13 mouse cellular contexts compared by ENCODE assay signal in genomic region chrX:59179627-59180026, GRCm38 (mm10).
DNase-seq lines count a peak whose midpoint lies in the region; ATAC-seq lines count a peak whose summit lies in the region.
"Had no signal": no experiment of that assay in that cellular context is flagged by ENCODE, and none has a peak within 500 bp of the region (broad histone marks: within the 10 kb centered on the region; RNA-seq: fewer than 3 reads in every experiment).

No protein-coding gene starts in this region.

- 51% methylated on average over 4 of the region's 4 CpGs for WGBS in heart, embryonic 16.5 days
- 64% methylated on average over 4 of the region's 4 CpGs for WGBS in hindbrain, embryonic 12.5 days
- WGBS in midbrain, embryonic 16.5 days, result 41% methylated on average over 4 of the region's 4 CpGs

- H3K4me2 ChIP-seq in heart, embryonic 16.5 days (ENCODE audit: low read depth, low read length), result peak overlapping the region; percentile 15; the same call in 1 of the 2 replicates
- no peak overlapping the region for H3K4me2 ChIP-seq in hindbrain, embryonic 12.5 days (replicated peaks)
- 0 out of 2 replicates have a peak overlapping the region, but pooled peaks have one; percentile 5 for H3K4me2 ChIP-seq in midbrain, embryonic 16.5 days (ENCODE audit: low read length)
- H3K4me2 ChIP-seq: intestine, embryonic 15.5 days; liver, embryonic 12.5 days had no signal

- no peak overlapping the region for H3K4me3 ChIP-seq in heart, embryonic 16.5 days (ENCODE audit: low read length)
- no peak overlapping the region for H3K4me3 ChIP-seq in hindbrain, embryonic 12.5 days
- no peak overlapping the region for H3K4me3 ChIP-seq in midbrain, embryonic 16.5 days (ENCODE audit: low read depth, low read length)
- H3K4me3 ChIP-seq: intestine, embryonic 15.5 days; liver, embryonic 12.5 days had no signal

- no peak overlapping the region for H3K9ac ChIP-seq in heart, embryonic 16.5 days (ENCODE audit: low read length)
- H3K9ac ChIP-seq in hindbrain, embryonic 12.5 days, result no peak overlapping the region
- no peak overlapping the region; the same call in 1 of the 2 replicates for H3K9ac ChIP-seq in midbrain, embryonic 16.5 days (ENCODE audit: low read depth, low read length)
- H3K9ac ChIP-seq: intestine, embryonic 15.5 days; liver, embryonic 12.5 days had no signal

- no peak for ATAC-seq in heart, embryonic 16.5 days (replicated peaks; ENCODE audit: extremely low read depth, insufficient read depth, low FRiP score)
- ATAC-seq in hindbrain, embryonic 12.5 days (ENCODE audit: low FRiP score), result peak; percentile 29
- ATAC-seq in midbrain, embryonic 16.5 days, result no peak
- ATAC-seq: activated CD4-positive, CD25-positive, alpha-beta regulatory T cell, adult 4 months; intestine, embryonic 15.5 days; liver, embryonic 12.5 days had no signal

- H3K9me3 ChIP-seq in heart, embryonic 16.5 days (replicated peaks; ENCODE audit: control insufficient read depth, low read length), result no peaks in the 10 kb centered on the region
- no peaks in the 10 kb centered on the region for H3K9me3 ChIP-seq in hindbrain, embryonic 12.5 days (replicated peaks)
- H3K9me3 ChIP-seq in midbrain, embryonic 16.5 days (replicated peaks; ENCODE audit: control insufficient read depth, low read length, poor library complexity, severe bottlenecking), result no peaks in the 10 kb centered on the region
- H3K9me3 ChIP-seq: intestine, embryonic 15.5 days; liver, embryonic 12.5 days had no signal

- peak; percentile 3 for DNase-seq in cerebellum, adult 11 months
- no peak for DNase-seq in cerebellum, adult 18-20 months
- DNase-seq in heart, postnatal 4 days, result no peak
- DNase-seq in lung, postnatal 4 days, result no peak
- DNase-seq in testis, postnatal 14 days (ENCODE audit: low spot score), result no peak
- DNase-seq: thymus, postnatal 14 days had no signal

- peak overlapping the region; percentile 51 for H3K27ac ChIP-seq in heart, embryonic 16.5 days (ENCODE audit: low read length)
- peak overlapping the region; percentile 40; the same call in 1 of the 2 replicates for H3K27ac ChIP-seq in hindbrain, embryonic 12.5 days
- H3K27ac ChIP-seq in midbrain, embryonic 16.5 days (ENCODE audit: low read length), result peak overlapping the region; percentile 49; the same call in 1 of the 2 replicates
- H3K27ac ChIP-seq: intestine, embryonic 15.5 days; liver, embryonic 12.5 days had no signal

- H3K27me3 ChIP-seq in heart, embryonic 16.5 days (ENCODE audit: control insufficient read depth, insufficient read depth, low read length), result no peaks in the 10 kb centered on the region
- no peaks in the 10 kb centered on the region for H3K27me3 ChIP-seq in hindbrain, embryonic 12.5 days
- no peaks in the 10 kb centered on the region for H3K27me3 ChIP-seq in midbrain, embryonic 16.5 days (ENCODE audit: control insufficient read depth, insufficient read depth, low read depth, low read length)
- H3K27me3 ChIP-seq: CH12.LX; intestine, embryonic 15.5 days; liver, embryonic 12.5 days had no signal

- no peaks in the 10 kb centered on the region for H3K36me3 ChIP-seq in heart, embryonic 16.5 days (ENCODE audit: control insufficient read depth, insufficient read depth)
- no peaks in the 10 kb centered on the region for H3K36me3 ChIP-seq in hindbrain, embryonic 12.5 days
- H3K36me3 ChIP-seq in midbrain, embryonic 16.5 days (ENCODE audit: control insufficient read depth, insufficient read depth, low read length), result no peaks in the 10 kb centered on the region
- H3K36me3 ChIP-seq: intestine, embryonic 15.5 days; liver, embryonic 12.5 days had no signal

- peaks cover 2% of the 10 kb centered on the region; the same call in 1 of the 2 replicates for H3K4me1 ChIP-seq in heart, embryonic 16.5 days (ENCODE audit: control insufficient read depth, insufficient read depth, low read length)
- H3K4me1 ChIP-seq in hindbrain, embryonic 12.5 days, result peaks cover 3% of the 10 kb centered on the region; the same call in 1 of the 2 replicates
- H3K4me1 ChIP-seq in midbrain, embryonic 16.5 days (ENCODE audit: control insufficient read depth, insufficient read depth, low read length), result peaks cover 9% of the 10 kb centered on the region; the same call in 1 of the 2 replicates
- H3K4me1 ChIP-seq: intestine, embryonic 15.5 days; liver, embryonic 12.5 days had no signal
